Mouse (Mus musculus) cortical plate, adult 2 months (tissue): ENCODE data around the gene Gm379. TPM values are rescaled to one million over a fixed set of nuclear protein-coding genes. Genes with fewer than 3 reads are reported as not detected.

ENCODE experiments used
- H3K27ac ChIP-seq: fragments of 200-500 bp; 2 replicates; pipeline ENCODE4 v1.5.1; 2012; ENCODE audit warnings: low read length, control low read depth, inconsistent platforms; ENCODE audit not compliant: insufficient read depth
- H3K4me1 ChIP-seq: fragments of 200-500 bp; 2 replicates; pipeline ENCODE4 v1.6.1; 2011; ENCODE audit warnings: low read length; ENCODE audit not compliant: control insufficient read depth, insufficient read depth
- H3K4me3 ChIP-seq: fragments of 200-500 bp; 2 replicates; pipeline ENCODE4 v1.5.1; 2011; ENCODE audit warnings: mild to moderate bottlenecking, low read length, control low read depth; ENCODE audit not compliant: insufficient read depth
- CTCF ChIP-seq: fragments of 200-500 bp; IDR thresholded peaks from 2 replicates; pipeline ENCODE4 v1.5.1; 2011; ENCODE audit warnings: mild to moderate bottlenecking, control low read depth, low read length; ENCODE audit not compliant: insufficient read depth; ENCODE audit errors: extremely low read depth
- POLR2A ChIP-seq: fragments of 200-500 bp; IDR thresholded peaks from 2 replicates; pipeline ENCODE4 v1.6.1; 2011; ENCODE audit warnings: mild to moderate bottlenecking, low read length, control low read depth; ENCODE audit not compliant: insufficient read depth; ENCODE audit errors: extremely low read depth
- polyA plus RNA-seq: library from polyadenylated mRNA; depleted of rRNA; stranded (reverse); fragments of >200 nt; gene quantifications from 2 replicates; pipeline ENCODE4 v1.2.3, GENCODE M21; 2012; rRNA removed

The Gm379 gene
- polyA plus RNA-seq, result not detected in 2 replicates

- Histone ChIP-seq H3K27ac (no peak within 1 kb of the TSS), H3K4me3 (no peak within 1 kb of the TSS), H3K4me1 (no peaks in the 10 kb centered on the region)
- TF ChIP-seq CTCF (no peak), POLR2A (no peak)
These were observed at the start of gene Gm379 for GRCm38 (mm10) chrX:108664885-108665284. TSS of gene Gm379 (minus strand) at chrX:108664891.

DNA sequence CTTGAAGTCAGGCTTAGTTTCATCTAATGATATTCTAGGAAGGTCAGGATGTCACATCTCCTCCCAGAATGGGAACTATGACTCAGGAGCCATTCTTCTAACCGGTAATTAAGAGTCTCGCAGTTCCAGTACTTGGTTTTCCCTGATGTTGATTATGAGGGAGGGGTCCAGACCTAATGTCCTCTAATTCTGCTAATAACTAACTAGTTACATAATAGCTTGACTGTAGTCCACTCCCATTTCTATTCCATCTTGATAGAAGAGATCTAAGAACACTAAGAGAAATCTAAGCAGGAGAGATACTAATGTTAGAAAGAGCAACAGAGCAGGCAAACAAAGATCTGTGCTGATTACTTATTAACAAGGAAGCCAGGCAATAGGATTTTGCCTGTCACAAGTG, 39.6 kb upstream of the Gm379 start:
- TF ChIP-seq CTCF (no peak), POLR2A (no peak)
- Histone ChIP-seq H3K4me1 (no peaks in the 10 kb centered on the region), H3K4me3 (no peak overlapping the region), H3K27ac (no peak overlapping the region)

DNA sequence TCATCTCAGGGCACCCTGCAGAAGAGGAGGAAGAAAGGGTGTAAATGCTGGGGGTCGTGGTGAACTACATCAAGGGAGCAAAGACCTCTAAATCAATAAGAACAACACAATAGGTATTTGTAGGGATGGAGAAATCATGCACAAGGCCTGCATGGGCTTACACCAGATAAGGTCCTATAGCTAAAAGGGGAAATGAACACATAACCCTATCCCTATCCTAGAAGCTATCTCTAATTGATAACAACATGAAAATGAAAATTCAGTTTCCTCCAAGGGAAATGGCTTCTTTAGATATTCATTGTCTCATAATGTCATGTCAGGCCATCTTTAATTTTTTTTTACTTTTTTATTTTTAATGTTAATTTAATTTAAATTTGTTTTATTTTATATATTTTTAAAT, 4.2 kb upstream of the Gm379 start:
- TF ChIP-seq CTCF, result no peak
- no peak for TF ChIP-seq POLR2A
- Histone ChIP-seq H3K27ac (no peak overlapping the region), H3K4me1 (no peaks in the 10 kb centered on the region), H3K4me3 (no peak overlapping the region)

DNA sequence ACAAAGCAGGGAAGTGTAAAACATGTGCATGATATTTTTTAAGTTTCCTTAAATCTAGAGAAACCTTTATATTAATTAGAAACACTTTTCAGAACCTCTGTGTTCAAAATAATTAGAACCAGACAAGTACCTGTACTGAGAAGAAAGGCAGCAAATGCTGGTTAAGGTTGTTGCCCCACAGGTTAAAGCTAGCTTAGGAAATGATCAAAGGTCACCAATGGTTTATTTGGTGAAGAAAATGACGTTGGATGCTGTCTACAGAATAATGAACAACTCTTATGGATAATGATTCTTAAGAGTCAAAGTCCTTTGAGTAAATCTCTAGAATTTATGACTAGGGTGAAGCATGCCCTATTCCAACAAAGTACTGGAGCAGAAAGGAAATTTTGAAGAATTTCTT, 42.7 kb downstream of the Gm379 start:
- no peaks in the 10 kb centered on the region for H3K4me1 ChIP-seq
- TF ChIP-seq POLR2A (no peak), CTCF (no peak)
- no peak overlapping the region for H3K27ac ChIP-seq
- no peak overlapping the region for H3K4me3 ChIP-seq

GRCm38 (mm10) chrX:108620886-108621285, 43.8 kb downstream of the Gm379 start:
- no peak overlapping the region for H3K4me3 ChIP-seq
- no peak overlapping the region for H3K27ac ChIP-seq
- H3K4me1 ChIP-seq, result no peaks in the 10 kb centered on the region
- TF ChIP-seq POLR2A (no peak), CTCF (no peak)

Other genes with a start within 250 kb of the Gm379 start
- 2.9 and 3.0 TPM in 2 replicates for gene Brwd3, start 169.5 kb upstream of the Gm379 start, polyA plus RNA-seq